In genomic region chr6:40336735-40337731, GRCm38 (mm10) we compare ENCODE assay signal across 21 mouse cellular contexts. TPM values are rescaled to one million over a fixed set of nuclear protein-coding genes. Genes with fewer than 3 reads are reported as not detected.
DNase-seq lines count a peak whose midpoint lies in the region; ATAC-seq and TF ChIP-seq lines count a peak whose summit lies in the region.
"Had no signal": no experiment of that assay in that cellular context is flagged by ENCODE, and none has a peak within 500 bp of the region (broad histone marks: within the 10 kb centered on the region; RNA-seq: fewer than 3 reads in every experiment).

No protein-coding gene starts in this region.

- peak; percentile 41; the same call in 1 of the 2 replicates for ATAC-seq in forebrain, embryonic 13.5 days
- ATAC-seq in forebrain, embryonic 12.5 days (ENCODE audit: low FRiP score), result no peak
- ATAC-seq in midbrain, embryonic 16.5 days, result peak; percentile 68
- ATAC-seq: CD4-positive, CD25-positive, alpha-beta regulatory T cell, adult 4 months had no signal

- no peak for TF ChIP-seq CTCF in left cerebral cortex, adult 2 months (IDR thresholded peaks at IDR 0.05)

- H3K4me2 ChIP-seq in forebrain, embryonic 13.5 days, result no peak overlapping the region
- H3K4me2 ChIP-seq in forebrain, embryonic 12.5 days, result no peak overlapping the region
- no peak overlapping the region for H3K4me2 ChIP-seq in midbrain, embryonic 16.5 days (ENCODE audit: low read length)
- H3K4me2 ChIP-seq: embryonic facial prominence, embryonic 12.5 days; heart, embryonic 11.5 days; heart, embryonic 15.5 days; hindbrain, embryonic 14.5 days had no signal

- peaks cover 35% of the 10 kb centered on the region for H3K36me3 ChIP-seq in forebrain, embryonic 13.5 days (ENCODE audit: poor library complexity, severe bottlenecking)
- peaks cover 30% of the 10 kb centered on the region for H3K36me3 ChIP-seq in forebrain, embryonic 12.5 days (replicated peaks)
- H3K36me3 ChIP-seq in midbrain, embryonic 16.5 days (ENCODE audit: control insufficient read depth, insufficient read depth, low read length), result peaks cover 17% of the 10 kb centered on the region
- H3K36me3 ChIP-seq in midbrain, embryonic 10.5 days, result peaks cover 53% of the 10 kb centered on the region

- H3K9ac ChIP-seq in forebrain, embryonic 13.5 days, result no peak overlapping the region
- H3K9ac ChIP-seq in forebrain, embryonic 12.5 days, result no peak overlapping the region
- no peak overlapping the region for H3K9ac ChIP-seq in midbrain, embryonic 16.5 days (ENCODE audit: low read depth, low read length)
- H3K9ac ChIP-seq: embryonic facial prominence, embryonic 12.5 days; heart, embryonic 15.5 days; hindbrain, embryonic 14.5 days had no signal

- no peaks in the 10 kb centered on the region for H3K4me1 ChIP-seq in forebrain, embryonic 13.5 days
- H3K4me1 ChIP-seq in forebrain, embryonic 12.5 days, result no peaks in the 10 kb centered on the region
- H3K4me1 ChIP-seq in midbrain, embryonic 16.5 days (ENCODE audit: control insufficient read depth, insufficient read depth, low read length), result no peaks in the 10 kb centered on the region
- H3K4me1 ChIP-seq in midbrain, embryonic 10.5 days, result 0 out of 2 replicates have a peak, but pooled peaks cover 3% of the 10 kb centered on the region
- H3K4me1 ChIP-seq: embryonic facial prominence, embryonic 12.5 days; heart, embryonic 15.5 days had no signal

- intact Hi-C loops in heart, postnatal 14 days (cut with DNase I), result no loop called here
- intact Hi-C loops in left cerebral cortex, adult 2 months (cut with DNase I), result no loop called here

- H3K4me3 ChIP-seq in forebrain, embryonic 13.5 days, result no peak overlapping the region
- no peak overlapping the region for H3K4me3 ChIP-seq in forebrain, embryonic 12.5 days (replicated peaks)
- no peak overlapping the region for H3K4me3 ChIP-seq in midbrain, embryonic 16.5 days (ENCODE audit: low read depth, low read length)
- no peak overlapping the region for H3K4me3 ChIP-seq in midbrain, embryonic 10.5 days
- no peak overlapping the region for H3K4me3 ChIP-seq in left cerebral cortex, adult 2 months
- H3K4me3 ChIP-seq: embryonic facial prominence, embryonic 12.5 days; heart, adult 2 months; heart, embryonic 15.5 days; hindbrain, embryonic 10.5 days had no signal

- DNase-seq in heart, adult 11 months, result peak; percentile 60
- DNase-seq in heart, postnatal 14 days, result no peak
- DNase-seq in midbrain, embryonic 10.5 days (ENCODE audit: low spot score), result no peak
- no peak for DNase-seq in left cerebral cortex, adult 2 months (ENCODE audit: extremely low spot score in 1 of 2, low spot score in 2 of 2)
- DNase-seq: adrenal gland, postnatal 10 days; B cell, adult 2 months; cerebellum, adult 11-12 months; cerebellum, adult 9-10 months; cerebellum, postnatal 25 days; gastrocnemius, postnatal 10 days; heart, adult 2 months had no signal

- no peaks in the 10 kb centered on the region for H3K9me3 ChIP-seq in forebrain, embryonic 13.5 days (replicated peaks)
- H3K9me3 ChIP-seq in forebrain, embryonic 12.5 days, result no peaks in the 10 kb centered on the region
- no peaks in the 10 kb centered on the region for H3K9me3 ChIP-seq in midbrain, embryonic 16.5 days (replicated peaks; ENCODE audit: control insufficient read depth, low read length, poor library complexity, severe bottlenecking)
- H3K9me3 ChIP-seq in midbrain, embryonic 10.5 days (replicated peaks), result no peaks in the 10 kb centered on the region
- H3K9me3 ChIP-seq: embryonic facial prominence, embryonic 12.5 days; G1E; heart, embryonic 15.5 days; hindbrain, embryonic 10.5 days had no signal

- H3K27me3 ChIP-seq in forebrain, embryonic 13.5 days, result no peaks in the 10 kb centered on the region
- no peaks in the 10 kb centered on the region for H3K27me3 ChIP-seq in forebrain, embryonic 12.5 days
- no peaks in the 10 kb centered on the region for H3K27me3 ChIP-seq in midbrain, embryonic 16.5 days (ENCODE audit: control insufficient read depth, insufficient read depth, low read depth, low read length)
- no peaks in the 10 kb centered on the region for H3K27me3 ChIP-seq in midbrain, embryonic 10.5 days (ENCODE audit: low read depth, poor library complexity, severe bottlenecking)
- H3K27me3 ChIP-seq: embryonic facial prominence, embryonic 12.5 days; heart, embryonic 15.5 days had no signal

- H3K27ac ChIP-seq in forebrain, embryonic 13.5 days, result no peak overlapping the region
- H3K27ac ChIP-seq in forebrain, embryonic 12.5 days, result no peak overlapping the region
- H3K27ac ChIP-seq in midbrain, embryonic 16.5 days (ENCODE audit: low read length), result no peak overlapping the region
- no peak overlapping the region for H3K27ac ChIP-seq in midbrain, embryonic 10.5 days (replicated peaks)
- no peak overlapping the region for H3K27ac ChIP-seq in left cerebral cortex, adult 2 months
- H3K27ac ChIP-seq: embryonic facial prominence, embryonic 12.5 days; heart, adult 2 months; heart, embryonic 15.5 days; hindbrain, embryonic 10.5 days; hindbrain, embryonic 14.5 days had no signal

- WGBS in forebrain, embryonic 13.5 days, result 86% methylated on average over 6 of the region's 6 CpGs
- 87% methylated on average over 6 of the region's 6 CpGs for whole genome bisulfite sequencing in forebrain, embryonic 12.5 days
- WGBS in midbrain, embryonic 16.5 days, result 78% methylated on average over 6 of the region's 6 CpGs
- 95% methylated on average over 6 of the region's 6 CpGs for WGBS in midbrain, embryonic 10.5 days

RNA-seq across cellular contexts. Expression of gene Agk, which starts 12.1 kb away (rescaled TPM):
- polyA plus RNA-seq in forebrain, embryonic 13.5 days (2015; fragmentation: Nextera tagmentation; extraction: Ambion mirVana), result 39.4 and 43.5 TPM in 2 replicates
- polyA plus RNA-seq in forebrain, embryonic 12.5 days (2016; fragmentation: Nextera tagmentation; extraction: Ambion mirVana), result 39.9 and 44.1 TPM in 2 replicates
- total RNA-seq in heart, postnatal 14 days (2021), result 10 to 100 TPM; 18.4 TPM
- polyA plus RNA-seq in midbrain, embryonic 16.5 days (2015; fragmentation: Nextera tagmentation; extraction: Ambion mirVana), result 64.0 and 74.5 TPM in 2 replicates
- polyA plus RNA-seq in midbrain, embryonic 10.5 days (2016; fragmentation: Nextera tagmentation; extraction: Ambion mirVana), result 46.3 and 47.6 TPM in 2 replicates
- 10 to 100 TPM; 43.1 to 43.9 TPM for total RNA-seq in left cerebral cortex, adult 2 months (2021)
